Mouse (Mus musculus): ENCODE measurements around the gene Slc25a11.

The Slc25a11 gene

GRCm38 (mm10) chr11:70646691-70647650 lies at the start of gene Slc25a11, which contains the start of gene Rnf167:
Slc25a11 (minus strand) TSS chr11:70647479.
Rnf167 (plus strand) TSS chr11:70647235.
- DNase-seq (ENCODE audit: low spot score) = peak; percentile 85

- DNase-seq (ENCODE audit: low spot score) = no peak
Measured at GRCm38 (mm10) chr11:70693504-70693903, 46.2 kb upstream of the Slc25a11 start.

DNA sequence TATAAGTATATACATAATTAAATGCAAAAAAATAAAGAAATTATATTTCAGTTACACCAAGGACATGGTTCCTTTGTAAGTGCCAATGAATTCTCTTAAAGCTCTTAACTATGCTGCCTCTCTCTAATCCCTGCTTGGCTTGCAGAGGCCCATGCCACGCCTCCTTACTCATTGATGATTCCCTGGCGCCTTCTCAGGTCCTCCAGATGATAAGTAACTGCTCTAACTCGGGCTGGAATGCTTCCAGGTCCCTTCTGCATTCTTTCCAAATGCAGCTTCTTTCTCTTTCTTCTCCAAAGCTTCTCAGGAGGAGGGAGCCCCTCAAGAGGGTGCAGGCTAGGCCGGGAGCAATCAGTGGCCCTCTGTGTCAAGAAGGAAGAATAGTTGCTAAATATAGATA lies 42.3 kb upstream of the Slc25a11 start:
- DNase-seq (ENCODE audit: low spot score) = no peak

DNA sequence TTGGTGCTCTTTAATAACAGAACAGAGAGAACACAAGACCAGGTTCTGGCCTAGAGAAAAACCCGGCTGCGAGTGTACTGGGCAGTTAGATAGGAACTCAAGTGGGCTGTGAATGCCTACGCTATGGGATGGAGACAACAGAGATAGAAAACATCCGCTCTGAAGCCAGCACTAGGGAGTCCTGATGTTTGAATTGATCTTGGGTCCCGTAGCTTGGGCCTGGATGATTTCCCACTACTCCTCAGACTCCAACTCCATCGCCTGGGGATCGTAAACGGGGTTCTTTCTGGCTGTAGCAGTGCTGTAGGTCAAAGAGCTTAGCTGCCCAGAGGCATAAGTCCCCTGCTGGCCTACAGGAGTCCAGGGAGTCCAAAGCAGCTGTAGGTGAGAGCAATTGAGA lies 41.1 kb upstream of the Slc25a11 start:
- no peak for DNase-seq (ENCODE audit: low spot score)

GRCm38 (mm10) chr11:70687601-70688199 lies 40.4 kb upstream of the Slc25a11 start, which contains the start of gene Camta2:
Camta2 (minus strand) TSS chr11:70688105.
- DNase-seq (ENCODE audit: low spot score) = peak; percentile 63

DNA sequence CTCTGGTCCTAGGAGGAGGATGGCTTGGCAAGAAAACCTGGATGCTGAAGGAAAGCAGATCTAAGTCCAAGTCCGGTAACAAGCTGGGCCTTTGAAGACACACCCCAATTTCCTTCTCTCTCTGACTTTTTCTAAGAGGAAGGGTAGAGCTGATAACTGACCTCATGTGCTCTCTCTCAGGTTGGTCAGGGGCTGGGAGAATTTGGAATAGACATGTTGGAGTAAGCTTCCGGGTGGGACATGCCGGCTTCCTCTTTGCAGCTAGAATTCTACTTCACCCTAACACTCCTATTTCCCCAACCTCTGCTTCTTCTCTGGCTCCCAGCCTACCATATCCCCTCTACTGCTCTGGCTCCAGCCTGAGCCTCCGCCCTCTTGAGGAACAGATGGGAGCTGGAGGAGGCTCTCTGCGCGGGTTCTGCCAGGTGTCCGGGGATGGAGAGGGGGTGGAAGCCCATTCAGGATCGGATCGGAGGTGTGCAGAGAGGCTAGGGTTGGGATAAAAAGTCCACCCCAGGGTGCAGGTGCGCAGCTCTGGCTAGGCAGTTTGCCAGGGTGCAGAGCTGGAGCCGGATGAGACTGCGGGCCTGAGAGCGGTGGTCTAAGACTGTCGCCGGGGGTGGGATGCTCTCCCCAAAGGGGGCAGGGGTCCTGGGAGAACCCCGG lies 39.8 kb upstream of the Slc25a11 start:
- no peak for DNase-seq (ENCODE audit: low spot score)

- no peak for DNase-seq (ENCODE audit: low spot score)
Measured at GRCm38 (mm10) chr11:70683640-70684039, 36.4 kb upstream of the Slc25a11 start.

- no peak for DNase-seq (ENCODE audit: low spot score)
Measured at GRCm38 (mm10) chr11:70681897-70682581, 34.8 kb upstream of the Slc25a11 start.

DNA sequence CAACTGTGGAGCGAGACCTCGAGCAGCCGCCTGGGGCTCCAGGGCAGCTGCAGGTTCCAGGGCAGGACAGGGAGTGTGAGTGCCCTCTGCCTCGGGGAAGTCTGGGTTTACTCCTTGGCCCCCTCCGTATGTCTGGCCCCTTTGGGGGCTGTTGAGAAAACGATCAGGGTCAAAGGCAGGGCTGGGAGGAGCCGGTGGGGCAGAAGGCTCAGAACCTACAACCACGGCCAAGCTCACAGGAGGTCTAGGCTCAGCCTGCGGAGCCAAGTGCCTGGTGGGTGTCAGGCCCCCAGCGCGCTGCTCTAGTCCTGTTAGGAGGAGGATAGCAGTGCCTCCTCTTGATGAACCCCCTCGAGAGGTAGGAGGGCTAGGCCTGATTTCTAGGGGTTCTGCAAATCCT lies 33.9 kb upstream of the Slc25a11 start:
- DNase-seq (ENCODE audit: low spot score) = no peak

- no peak for DNase-seq (ENCODE audit: low spot score)
Measured at GRCm38 (mm10) chr11:70679894-70680293, 32.6 kb upstream of the Slc25a11 start.

DNA sequence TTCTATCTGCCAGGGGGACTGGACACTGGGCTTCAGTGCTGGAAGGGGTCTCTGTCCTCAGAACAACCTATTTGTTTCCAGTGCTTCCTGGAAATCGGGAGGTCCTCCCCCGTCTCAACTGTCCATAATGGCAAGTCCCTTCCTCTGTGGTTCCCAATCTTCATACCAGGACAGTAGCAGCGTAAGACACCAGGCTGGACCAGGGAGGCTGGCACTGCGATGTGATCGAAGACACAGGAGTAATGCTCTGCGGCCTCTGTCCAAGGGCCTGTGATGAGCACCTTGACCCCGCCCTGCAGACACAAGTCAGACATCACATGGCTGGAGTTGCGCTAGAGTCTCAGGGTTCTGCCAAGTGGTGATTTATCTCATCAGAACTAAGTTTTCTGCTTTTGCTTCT lies 32.1 kb upstream of the Slc25a11 start:
- DNase-seq (ENCODE audit: low spot score) = no peak

DNA sequence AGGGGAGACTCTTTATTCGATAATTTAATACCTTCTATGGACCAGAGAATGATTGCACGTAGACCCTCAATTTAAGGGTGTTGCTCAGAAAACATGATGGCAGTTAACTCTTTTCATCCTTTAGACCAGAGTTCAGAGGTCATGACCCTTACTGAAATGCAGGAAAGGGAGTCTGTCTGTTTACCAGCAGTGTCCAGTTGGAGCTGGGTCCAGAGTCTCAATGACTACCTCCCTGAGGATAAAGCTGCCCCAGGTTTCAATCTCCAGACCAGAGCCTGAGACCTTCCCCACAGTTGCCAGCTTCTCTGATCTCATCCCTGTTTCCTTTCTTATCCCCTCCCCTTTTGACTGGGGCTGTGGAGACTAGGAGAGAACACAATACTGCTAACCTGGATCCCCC lies 31.3 kb upstream of the Slc25a11 start:
- DNase-seq (ENCODE audit: low spot score) = no peak

GRCm38 (mm10) chr11:70678092-70678491 lies 30.8 kb upstream of the Slc25a11 start:
- no peak for DNase-seq (ENCODE audit: low spot score)

- no peak for DNase-seq (ENCODE audit: low spot score)
Measured at GRCm38 (mm10) chr11:70674501-70674900, 27.2 kb upstream of the Slc25a11 start.

DNA sequence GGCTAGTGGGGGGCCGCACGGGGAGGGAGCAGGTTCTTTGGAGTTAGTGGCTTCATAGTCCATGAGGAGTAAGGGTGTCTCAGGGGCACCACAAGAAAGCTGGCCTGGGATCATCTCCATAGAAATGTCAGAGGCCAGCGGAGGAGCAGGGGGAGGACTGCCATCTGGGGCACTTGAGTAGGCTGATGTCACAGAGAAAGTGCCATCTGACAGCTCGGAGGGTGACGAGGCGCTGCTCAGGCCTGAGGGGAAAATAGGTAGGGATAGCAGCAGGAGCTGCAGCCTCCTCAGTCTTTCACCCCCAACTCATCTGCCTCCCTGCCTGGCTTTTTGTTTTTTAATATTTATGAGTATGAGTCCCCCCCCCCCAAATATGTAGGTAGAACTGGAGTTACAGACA lies 26.7 kb upstream of the Slc25a11 start:
- no peak for DNase-seq (ENCODE audit: low spot score)

DNA sequence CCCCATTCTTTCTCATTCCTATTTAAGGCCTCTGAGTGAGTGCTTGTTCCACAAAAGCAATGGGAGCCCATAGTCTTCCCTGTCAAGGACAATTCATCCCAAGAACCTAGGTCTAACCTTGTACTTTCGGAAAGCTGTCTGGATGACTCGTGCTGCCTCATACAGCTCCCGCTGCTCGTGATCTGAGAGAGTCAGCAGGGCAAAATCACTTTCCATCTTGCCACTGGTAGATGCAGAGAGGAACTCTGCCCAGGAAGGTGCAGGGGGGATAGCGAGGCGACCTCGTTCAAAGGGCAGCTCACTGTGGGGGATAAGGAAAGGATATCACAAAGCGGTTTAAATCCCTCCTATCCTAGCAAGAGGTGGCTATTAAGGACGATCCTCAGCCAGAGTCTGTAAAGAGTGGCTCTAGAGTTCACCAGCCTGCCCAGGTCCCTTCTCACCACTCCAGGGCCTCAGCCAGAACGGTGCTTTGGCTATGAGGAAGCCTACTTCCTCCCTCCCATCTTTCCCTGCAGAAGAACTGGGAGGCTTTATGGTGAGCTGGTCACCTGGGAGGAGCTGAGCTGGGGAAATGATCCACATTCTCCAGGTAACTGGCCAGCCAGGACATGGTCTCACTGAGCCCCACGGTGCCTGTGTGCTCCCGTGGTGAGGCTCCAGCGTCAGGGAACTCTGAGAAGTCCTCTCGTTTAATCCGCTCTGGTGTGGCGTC lies 24.2 kb upstream of the Slc25a11 start:
- no peak for DNase-seq (ENCODE audit: low spot score)

GRCm38 (mm10) chr11:70670483-70670882 lies 23.2 kb upstream of the Slc25a11 start:
- no peak for DNase-seq (ENCODE audit: low spot score)

DNA sequence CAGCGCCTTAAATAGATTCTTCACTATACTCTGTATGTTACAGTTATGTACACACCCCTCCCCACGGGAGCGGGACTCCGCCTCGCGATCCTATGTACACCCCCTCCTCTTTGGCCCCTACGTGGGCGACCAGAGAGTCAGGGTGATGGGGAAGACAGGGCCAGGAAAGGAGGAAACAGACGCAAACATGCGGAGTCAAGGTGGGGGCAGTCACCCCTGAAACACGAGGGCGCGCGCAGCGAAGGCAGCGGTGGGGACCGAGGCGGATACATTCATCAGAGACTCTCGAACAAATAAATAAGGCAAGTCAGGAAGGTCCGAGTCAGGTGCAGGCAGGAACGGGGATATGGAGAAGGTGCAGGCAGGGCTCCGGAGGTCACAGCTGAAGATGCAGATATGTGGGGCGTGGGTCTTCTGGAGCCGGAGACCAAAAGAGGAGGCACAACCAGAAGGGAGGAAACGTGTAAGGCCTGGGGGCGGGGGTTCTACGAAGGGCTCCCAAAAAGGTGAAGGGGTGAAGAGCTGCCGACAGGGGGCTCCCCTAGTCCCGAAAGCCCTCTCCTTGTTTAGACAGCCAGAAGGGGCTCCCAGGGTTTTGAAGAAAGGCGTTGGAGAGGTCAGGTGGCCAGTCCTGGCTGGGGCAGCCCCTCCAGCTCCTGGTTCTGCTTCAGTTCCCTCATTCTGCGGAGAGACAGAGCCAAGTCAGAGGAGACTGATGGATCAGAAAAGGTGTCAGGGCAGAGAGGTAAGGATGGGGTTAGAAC lies 22.5 kb upstream of the Slc25a11 start:
- no peak for DNase-seq (ENCODE audit: low spot score)

GRCm38 (mm10) chr11:70668771-70669505 lies 21.7 kb upstream of the Slc25a11 start, which contains the start of gene Spag7:
Spag7 (minus strand) TSS chr11:70669416.
- peak; percentile 86 for DNase-seq (ENCODE audit: low spot score)

DNA sequence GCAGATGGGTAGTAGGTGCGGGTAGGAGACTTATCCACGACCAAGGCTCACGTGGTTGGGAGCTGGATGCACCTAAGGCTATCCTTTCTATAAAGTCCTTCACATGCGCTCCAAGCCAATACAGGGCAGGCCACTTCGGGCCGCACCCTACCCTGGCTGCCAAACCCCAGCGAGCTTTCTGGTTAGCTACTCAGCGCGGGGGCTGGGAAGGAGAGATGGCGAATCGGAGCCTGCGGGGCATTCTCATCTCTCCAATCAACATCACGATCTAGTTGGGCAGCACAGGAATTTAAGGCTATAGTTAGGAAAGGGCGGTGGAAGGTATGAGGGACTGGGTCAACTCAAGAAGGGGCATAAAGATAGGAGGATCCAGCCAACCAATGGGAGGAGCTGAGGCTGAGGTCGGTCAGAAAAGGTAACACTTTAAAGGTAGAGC lies 21.1 kb upstream of the Slc25a11 start:
- no peak for DNase-seq (ENCODE audit: low spot score)

All from urinary bladder, postnatal 10 days (tissue).